Mouse (Mus musculus): ENCODE data around the gene Nsun2. TPM values are rescaled to one million over a fixed set of nuclear protein-coding genes. Genes with fewer than 3 reads are reported as not detected.

Nsun2 gene
- polyA plus RNA-seq, 1 experiment from 2014 or later = 82.8 TPM

- Histone ChIP-seq H3K4me3 (replicated peaks; ENCODE audit: low read depth, low read length) (no peak overlapping the region), H3K4me1 (ENCODE audit: control insufficient read depth, insufficient read depth, low read length) (peaks cover 29% of the 10 kb centered on the region; the same call in 1 of the 2 replicates)
- WGBS = 74% methylated on average over 10 of the region's 10 CpGs
These were observed 8.2 kb downstream of the Nsun2 start for GRCm38 (mm10) chr13:69541776-69542175.

GRCm38 (mm10) chr13:69542571-69543352, 9.2 kb downstream of the Nsun2 start:
- no peak overlapping the region for H3K4me2 ChIP-seq (ENCODE audit: low read length)
- H3K27ac ChIP-seq (replicated peaks; ENCODE audit: low read depth, low read length) = no peak overlapping the region
- H3K9ac ChIP-seq (replicated peaks; ENCODE audit: low read length) = no peak overlapping the region
- H3K4me1 ChIP-seq (ENCODE audit: control insufficient read depth, insufficient read depth, low read length) = peaks cover 29% of the 10 kb centered on the region; the same call in 1 of the 2 replicates
- H3K27me3 ChIP-seq (ENCODE audit: control insufficient read depth, insufficient read depth, low read length) = no peaks in the 10 kb centered on the region
- 36% methylated on average over 17 of the region's 17 CpGs for WGBS
- no peaks in the 10 kb centered on the region for H3K9me3 ChIP-seq (ENCODE audit: control insufficient read depth, low read length)
- H3K36me3 ChIP-seq (ENCODE audit: control insufficient read depth, insufficient read depth, low read length) = no peaks in the 10 kb centered on the region
- no peak overlapping the region for H3K4me3 ChIP-seq (replicated peaks; ENCODE audit: low read depth, low read length)
- DNase-seq = no peak
- ATAC-seq (ENCODE audit: low FRiP score, low TSS enrichment) = no peak

More at GRCm38 (mm10) chr13:69541776-69542175, 8.2 kb downstream of the Nsun2 start:
- Histone ChIP-seq H3K4me2 (ENCODE audit: low read length) (no peak overlapping the region), H3K36me3 (ENCODE audit: control insufficient read depth, insufficient read depth, low read length) (no peaks in the 10 kb centered on the region), H3K9ac (replicated peaks; ENCODE audit: low read length) (no peak overlapping the region), H3K27me3 (ENCODE audit: control insufficient read depth, insufficient read depth, low read length) (no peaks in the 10 kb centered on the region), H3K27ac (replicated peaks; ENCODE audit: low read depth, low read length) (no peak overlapping the region), H3K9me3 (ENCODE audit: control insufficient read depth, low read length) (no peaks in the 10 kb centered on the region)
- DNase-seq = no peak
- ATAC-seq (ENCODE audit: low FRiP score, low TSS enrichment) = no peak

GRCm38 (mm10) chr13:69543595-69543994, 10.0 kb downstream of the Nsun2 start:
- Histone ChIP-seq H3K27ac (replicated peaks; ENCODE audit: low read depth, low read length) (no peak overlapping the region), H3K4me1 (ENCODE audit: control insufficient read depth, insufficient read depth, low read length) (peaks cover 27% of the 10 kb centered on the region; the same call in 1 of the 2 replicates), H3K9ac (replicated peaks; ENCODE audit: low read length) (0 out of 2 replicates have a peak overlapping the region, but pooled peaks have one; percentile 26), H3K9me3 (ENCODE audit: control insufficient read depth, low read length) (no peaks in the 10 kb centered on the region), H3K4me2 (ENCODE audit: low read length) (peak overlapping the region; percentile 19; the same call in 1 of the 2 replicates), H3K4me3 (replicated peaks; ENCODE audit: low read depth, low read length) (no peak overlapping the region), H3K36me3 (ENCODE audit: control insufficient read depth, insufficient read depth, low read length) (no peaks in the 10 kb centered on the region), H3K27me3 (ENCODE audit: control insufficient read depth, insufficient read depth, low read length) (no peaks in the 10 kb centered on the region)
- WGBS = 50% methylated on average over 12 of the region's 12 CpGs
- DNase-seq (no peak), ATAC-seq (ENCODE audit: low FRiP score, low TSS enrichment) (no peak)

GRCm38 (mm10) chr13:69545019-69545418, 11.5 kb downstream of the Nsun2 start:
- H3K27ac ChIP-seq (replicated peaks; ENCODE audit: low read depth, low read length) = no peak overlapping the region
- no peak overlapping the region for H3K9ac ChIP-seq (replicated peaks; ENCODE audit: low read length)
- 29% methylated on average over 3 of the region's 3 CpGs for WGBS
- no peaks in the 10 kb centered on the region for H3K9me3 ChIP-seq (ENCODE audit: control insufficient read depth, low read length)
- peaks cover 17% of the 10 kb centered on the region; the same call in 1 of the 2 replicates for H3K4me1 ChIP-seq (ENCODE audit: control insufficient read depth, insufficient read depth, low read length)
- no peak overlapping the region for H3K4me3 ChIP-seq (replicated peaks; ENCODE audit: low read depth, low read length)
- H3K4me2 ChIP-seq (ENCODE audit: low read length) = no peak overlapping the region
- H3K27me3 ChIP-seq (ENCODE audit: control insufficient read depth, insufficient read depth, low read length) = no peaks in the 10 kb centered on the region
- peak; percentile 69 for DNase-seq
- 0 out of 2 replicates have a peak, but pooled peaks have one; percentile 10 for ATAC-seq (ENCODE audit: low FRiP score, low TSS enrichment)
- no peaks in the 10 kb centered on the region for H3K36me3 ChIP-seq (ENCODE audit: control insufficient read depth, insufficient read depth, low read length)

- H3K27ac ChIP-seq (replicated peaks; ENCODE audit: low read depth, low read length) = no peak overlapping the region
- 72% methylated on average over 16 of the region's 16 CpGs for WGBS
- no peaks in the 10 kb centered on the region for H3K9me3 ChIP-seq (ENCODE audit: control insufficient read depth, low read length)
- no peaks in the 10 kb centered on the region for H3K36me3 ChIP-seq (ENCODE audit: control insufficient read depth, insufficient read depth, low read length)
- H3K4me1 ChIP-seq (ENCODE audit: control insufficient read depth, insufficient read depth, low read length) = peaks cover 9% of the 10 kb centered on the region; the same call in 1 of the 2 replicates
- H3K4me3 ChIP-seq (replicated peaks; ENCODE audit: low read depth, low read length) = no peak overlapping the region
- DNase-seq (no peak), ATAC-seq (ENCODE audit: low FRiP score, low TSS enrichment) (no peak)
- no peak overlapping the region for H3K4me2 ChIP-seq (ENCODE audit: low read length)
- H3K27me3 ChIP-seq (ENCODE audit: control insufficient read depth, insufficient read depth, low read length) = no peaks in the 10 kb centered on the region
- H3K9ac ChIP-seq (replicated peaks; ENCODE audit: low read length) = no peak overlapping the region
These were observed 14.1 kb downstream of the Nsun2 start for GRCm38 (mm10) chr13:69547488-69548180.

GRCm38 (mm10) chr13:69549980-69550379, 16.4 kb downstream of the Nsun2 start:
- no peak overlapping the region for H3K4me3 ChIP-seq (replicated peaks; ENCODE audit: low read depth, low read length)

GRCm38 (mm10) chr13:69550831-69551230, 17.3 kb downstream of the Nsun2 start:
- Histone ChIP-seq H3K4me3 (replicated peaks; ENCODE audit: low read depth, low read length) (no peak overlapping the region), H3K4me1 (ENCODE audit: control insufficient read depth, insufficient read depth, low read length) (no peaks in the 10 kb centered on the region), H3K9me3 (ENCODE audit: control insufficient read depth, low read length) (no peaks in the 10 kb centered on the region), H3K27me3 (ENCODE audit: control insufficient read depth, insufficient read depth, low read length) (no peaks in the 10 kb centered on the region), H3K9ac (replicated peaks; ENCODE audit: low read length) (no peak overlapping the region), H3K4me2 (ENCODE audit: low read length) (no peak overlapping the region), H3K27ac (replicated peaks; ENCODE audit: low read depth, low read length) (no peak overlapping the region), H3K36me3 (ENCODE audit: control insufficient read depth, insufficient read depth, low read length) (no peaks in the 10 kb centered on the region)
- ATAC-seq (ENCODE audit: low FRiP score, low TSS enrichment) (no peak), DNase-seq (no peak)
- WGBS = 92% methylated on average over 2 of the region's 2 CpGs

More at GRCm38 (mm10) chr13:69549980-69550379, 16.4 kb downstream of the Nsun2 start:
- 54% methylated on average over 8 of the region's 8 CpGs for WGBS
- H3K9me3 ChIP-seq (ENCODE audit: control insufficient read depth, low read length) = no peaks in the 10 kb centered on the region
- no peaks in the 10 kb centered on the region for H3K36me3 ChIP-seq (ENCODE audit: control insufficient read depth, insufficient read depth, low read length)
- H3K27me3 ChIP-seq (ENCODE audit: control insufficient read depth, insufficient read depth, low read length) = no peaks in the 10 kb centered on the region
- no peak for ATAC-seq (ENCODE audit: low FRiP score, low TSS enrichment)
- no peak overlapping the region for H3K4me2 ChIP-seq (ENCODE audit: low read length)
- no peaks in the 10 kb centered on the region for H3K4me1 ChIP-seq (ENCODE audit: control insufficient read depth, insufficient read depth, low read length)
- H3K9ac ChIP-seq (replicated peaks; ENCODE audit: low read length) = no peak overlapping the region
- no peak for DNase-seq
- no peak overlapping the region for H3K27ac ChIP-seq (replicated peaks; ENCODE audit: low read depth, low read length)

- WGBS = 20% methylated on average over 5 of the region's 5 CpGs
- ATAC-seq (ENCODE audit: low FRiP score, low TSS enrichment) = no peak
- DNase-seq = peak; percentile 66
- H3K27me3 ChIP-seq (ENCODE audit: control insufficient read depth, insufficient read depth, low read length) = no peaks in the 10 kb centered on the region
- H3K27ac ChIP-seq (replicated peaks; ENCODE audit: low read depth, low read length) = no peak overlapping the region
- H3K4me2 ChIP-seq (ENCODE audit: low read length) = no peak overlapping the region
- no peak overlapping the region for H3K4me3 ChIP-seq (replicated peaks; ENCODE audit: low read depth, low read length)
- H3K36me3 ChIP-seq (ENCODE audit: control insufficient read depth, insufficient read depth, low read length) = no peaks in the 10 kb centered on the region
- no peak overlapping the region for H3K9ac ChIP-seq (replicated peaks; ENCODE audit: low read length)
- H3K4me1 ChIP-seq (ENCODE audit: control insufficient read depth, insufficient read depth, low read length) = no peaks in the 10 kb centered on the region
- H3K9me3 ChIP-seq (ENCODE audit: control insufficient read depth, low read length) = no peaks in the 10 kb centered on the region
These were observed 19.5 kb downstream of the Nsun2 start for GRCm38 (mm10) chr13:69553024-69553423.
